Mouse (Mus musculus): ENCODE measurements around the gene Tas2r105. TPM values are rescaled to one million over a fixed set of nuclear protein-coding genes. Genes with fewer than 3 reads are reported as not detected.

The Tas2r105 gene
- not detected for polyA plus RNA-seq (2012; fragmentation: generic; extraction: Trizol)
- long read RNA-seq, experiment 1: 0 reads
- long read RNA-seq, experiment 2: 0 reads

GRCm38 (mm10) chr6:131687395-131687794 lies at the start of gene Tas2r105:
Gene Tas2r105 (minus strand): TSS chr6:131687495.
- Histone ChIP-seq H3K4me3 (ENCODE audit: insufficient read depth, poor library complexity, severe bottlenecking) (no peak within 1 kb of the TSS), H3ac (ENCODE audit: control insufficient read depth, insufficient read length, low read depth) (no peak within 1 kb of the TSS), H3K79me3 (ENCODE audit: low read depth) (no peaks in the 10 kb centered on the region), H3K27me3 (ENCODE audit: control insufficient read depth, insufficient read depth, insufficient read length) (no peaks in the 10 kb centered on the region), H3K79me2 (ENCODE audit: control insufficient read depth, insufficient read depth) (no peaks in the 10 kb centered on the region), H3K36me3 (ENCODE audit: control insufficient read depth, insufficient read depth) (no peaks in the 10 kb centered on the region)
- TF ChIP-seq MYOD1 (IDR thresholded peaks at IDR 0.05; ENCODE audit: control insufficient read depth, insufficient read length, low read depth) (no peak), FOSL1 (IDR thresholded peaks at IDR 0.05; ENCODE audit: insufficient read depth, low read length, poor library complexity, severe bottlenecking) (no peak), CEBPB (IDR thresholded peaks at IDR 0.05; ENCODE audit: low read depth) (no peak), CTCF (IDR thresholded peaks at IDR 0.05; ENCODE audit: control insufficient read depth, insufficient read depth, insufficient read length) (no peak), MAX (IDR thresholded peaks at IDR 0.05) (no peak), MYOG (IDR thresholded peaks at IDR 0.05; ENCODE audit: control insufficient read depth, extremely low read depth, insufficient read length) (no peak), USF1 (IDR thresholded peaks at IDR 0.05; ENCODE audit: low read depth) (no peak)

GRCm38 (mm10) chr6:131712803-131713202 lies 25.5 kb upstream of the Tas2r105 start:
- no peak for TF ChIP-seq USF1 (IDR thresholded peaks at IDR 0.05; ENCODE audit: low read depth)
- no peak for TF ChIP-seq MAX (IDR thresholded peaks at IDR 0.05)
- TF ChIP-seq CTCF (IDR thresholded peaks at IDR 0.05; ENCODE audit: control insufficient read depth, insufficient read depth, insufficient read length): no peak
- TF ChIP-seq MYOD1 (IDR thresholded peaks at IDR 0.05; ENCODE audit: control insufficient read depth, insufficient read length, low read depth): no peak
- TF ChIP-seq FOSL1 (IDR thresholded peaks at IDR 0.05; ENCODE audit: insufficient read depth, low read length, poor library complexity, severe bottlenecking): no peak
- TF ChIP-seq CEBPB (IDR thresholded peaks at IDR 0.05; ENCODE audit: low read depth): no peak
- no peak for TF ChIP-seq MYOG (IDR thresholded peaks at IDR 0.05; ENCODE audit: control insufficient read depth, extremely low read depth, insufficient read length)
- no peak overlapping the region for H3ac ChIP-seq (ENCODE audit: control insufficient read depth, insufficient read length, low read depth)
- no peaks in the 10 kb centered on the region for H3K79me2 ChIP-seq (ENCODE audit: control insufficient read depth, insufficient read depth)
- no peak overlapping the region for H3K4me3 ChIP-seq (ENCODE audit: insufficient read depth, poor library complexity, severe bottlenecking)
- H3K79me3 ChIP-seq (ENCODE audit: low read depth): no peaks in the 10 kb centered on the region
- no peaks in the 10 kb centered on the region for H3K27me3 ChIP-seq (ENCODE audit: control insufficient read depth, insufficient read depth, insufficient read length)
- H3K36me3 ChIP-seq (ENCODE audit: control insufficient read depth, insufficient read depth): no peaks in the 10 kb centered on the region

- Histone ChIP-seq H3K79me3 (ENCODE audit: low read depth) (no peaks in the 10 kb centered on the region), H3K79me2 (ENCODE audit: control insufficient read depth, insufficient read depth) (no peaks in the 10 kb centered on the region), H3ac (ENCODE audit: control insufficient read depth, insufficient read length, low read depth) (no peak within 1 kb of the TSS), H3K4me3 (ENCODE audit: insufficient read depth, poor library complexity, severe bottlenecking) (no peak within 1 kb of the TSS), H3K36me3 (ENCODE audit: control insufficient read depth, insufficient read depth) (no peaks in the 10 kb centered on the region), H3K27me3 (ENCODE audit: control insufficient read depth, insufficient read depth, insufficient read length) (no peaks in the 10 kb centered on the region)
- no peak for TF ChIP-seq MYOG (IDR thresholded peaks at IDR 0.05; ENCODE audit: control insufficient read depth, extremely low read depth, insufficient read length)
- TF ChIP-seq MYOD1 (IDR thresholded peaks at IDR 0.05; ENCODE audit: control insufficient read depth, insufficient read length, low read depth): no peak
- no peak for TF ChIP-seq CEBPB (IDR thresholded peaks at IDR 0.05; ENCODE audit: low read depth)
- TF ChIP-seq USF1 (IDR thresholded peaks at IDR 0.05; ENCODE audit: low read depth): no peak
- TF ChIP-seq CTCF (IDR thresholded peaks at IDR 0.05; ENCODE audit: control insufficient read depth, insufficient read depth, insufficient read length): no peak
- TF ChIP-seq MAX (IDR thresholded peaks at IDR 0.05): no peak
- TF ChIP-seq FOSL1 (IDR thresholded peaks at IDR 0.05; ENCODE audit: insufficient read depth, low read length, poor library complexity, severe bottlenecking): no peak
Measured at GRCm38 (mm10) chr6:131689963-131690362, 2.7 kb upstream of the Tas2r105 start, which contains the start of gene Tas2r114. Gene Tas2r114 (minus strand): TSS chr6:131690063.

GRCm38 (mm10) chr6:131685644-131686043 lies 1.7 kb downstream of the Tas2r105 start, which contains the start of gene Tas2r104:
Gene Tas2r104 (minus strand): TSS chr6:131685744.
- Histone ChIP-seq H3ac (ENCODE audit: control insufficient read depth, insufficient read length, low read depth) (no peak within 1 kb of the TSS), H3K79me3 (ENCODE audit: low read depth) (no peaks in the 10 kb centered on the region), H3K79me2 (ENCODE audit: control insufficient read depth, insufficient read depth) (no peaks in the 10 kb centered on the region)

GRCm38 (mm10) chr6:131678786-131679185 lies 8.5 kb downstream of the Tas2r105 start, which contains the start of gene Tas2r106:
Gene Tas2r106 (minus strand): TSS chr6:131678886.
- Histone ChIP-seq H3K4me3 (ENCODE audit: insufficient read depth, poor library complexity, severe bottlenecking) (no peak within 1 kb of the TSS), H3K79me3 (ENCODE audit: low read depth) (no peaks in the 10 kb centered on the region), H3ac (ENCODE audit: control insufficient read depth, insufficient read length, low read depth) (no peak within 1 kb of the TSS), H3K36me3 (ENCODE audit: control insufficient read depth, insufficient read depth) (no peaks in the 10 kb centered on the region), H3K27me3 (ENCODE audit: control insufficient read depth, insufficient read depth, insufficient read length) (no peaks in the 10 kb centered on the region), H3K79me2 (ENCODE audit: control insufficient read depth, insufficient read depth) (no peaks in the 10 kb centered on the region)
- TF ChIP-seq FOSL1 (IDR thresholded peaks at IDR 0.05; ENCODE audit: insufficient read depth, low read length, poor library complexity, severe bottlenecking): no peak
- TF ChIP-seq MYOG (IDR thresholded peaks at IDR 0.05; ENCODE audit: control insufficient read depth, extremely low read depth, insufficient read length): no peak
- TF ChIP-seq CEBPB (IDR thresholded peaks at IDR 0.05; ENCODE audit: low read depth): no peak
- no peak for TF ChIP-seq USF1 (IDR thresholded peaks at IDR 0.05; ENCODE audit: low read depth)
- no peak for TF ChIP-seq MYOD1 (IDR thresholded peaks at IDR 0.05; ENCODE audit: control insufficient read depth, insufficient read length, low read depth)
- no peak for TF ChIP-seq CTCF (IDR thresholded peaks at IDR 0.05; ENCODE audit: control insufficient read depth, insufficient read depth, insufficient read length)
- TF ChIP-seq MAX (IDR thresholded peaks at IDR 0.05): no peak

More at GRCm38 (mm10) chr6:131685644-131686043, 1.7 kb downstream of the Tas2r105 start, which contains the start of gene Tas2r104:
- no peak within 1 kb of the TSS for H3K4me3 ChIP-seq (ENCODE audit: insufficient read depth, poor library complexity, severe bottlenecking)
- H3K27me3 ChIP-seq (ENCODE audit: control insufficient read depth, insufficient read depth, insufficient read length): no peaks in the 10 kb centered on the region
- no peaks in the 10 kb centered on the region for H3K36me3 ChIP-seq (ENCODE audit: control insufficient read depth, insufficient read depth)
- TF ChIP-seq CTCF (IDR thresholded peaks at IDR 0.05; ENCODE audit: control insufficient read depth, insufficient read depth, insufficient read length): no peak
- TF ChIP-seq MAX (IDR thresholded peaks at IDR 0.05): no peak
- TF ChIP-seq MYOG (IDR thresholded peaks at IDR 0.05; ENCODE audit: control insufficient read depth, extremely low read depth, insufficient read length): no peak
- TF ChIP-seq MYOD1 (IDR thresholded peaks at IDR 0.05; ENCODE audit: control insufficient read depth, insufficient read length, low read depth): no peak
- no peak for TF ChIP-seq FOSL1 (IDR thresholded peaks at IDR 0.05; ENCODE audit: insufficient read depth, low read length, poor library complexity, severe bottlenecking)
- TF ChIP-seq CEBPB (IDR thresholded peaks at IDR 0.05; ENCODE audit: low read depth): no peak
- TF ChIP-seq USF1 (IDR thresholded peaks at IDR 0.05; ENCODE audit: low read depth): no peak

Data from C2C12 (cell line).